In the genomic region with DNA sequence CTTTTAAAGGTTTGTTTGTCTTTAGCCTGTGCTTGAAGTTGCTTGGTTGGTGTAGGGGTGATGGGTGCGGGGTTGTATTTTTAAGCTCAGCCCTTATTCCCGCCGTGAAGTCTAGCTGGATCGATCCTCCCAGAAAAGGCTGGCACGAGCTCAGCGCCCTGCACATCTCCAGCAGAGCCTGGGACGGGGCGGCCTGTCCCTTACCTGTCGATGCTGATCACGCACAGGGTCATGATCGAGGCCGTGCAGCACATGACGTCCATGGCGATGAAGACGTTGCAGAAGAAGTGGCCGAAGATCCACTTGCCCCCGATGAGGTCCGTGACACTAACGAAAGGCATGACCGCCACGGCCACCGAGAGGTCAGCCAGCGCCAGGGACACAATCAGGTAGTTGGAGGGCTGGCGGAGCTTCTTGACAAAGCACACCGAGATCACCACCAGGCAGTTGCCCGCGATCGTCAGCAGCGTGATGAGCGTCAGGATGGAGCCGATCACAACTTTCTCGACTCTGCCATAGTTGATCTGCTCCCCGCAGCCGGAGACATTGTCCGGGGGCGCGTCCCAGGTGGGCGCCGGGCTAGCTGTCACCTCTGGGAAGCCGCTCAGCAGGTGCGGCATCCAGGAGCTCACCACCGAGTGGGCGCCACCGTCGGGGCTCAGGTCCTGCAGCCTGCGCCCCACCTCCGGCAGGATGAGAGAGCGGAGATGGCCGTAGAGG, we compare ENCODE assay signal across 9 mouse cellular contexts. TPM values are rescaled to one million over a fixed set of nuclear protein-coding genes. Genes with fewer than 3 reads are reported as not detected.
A peak's percentile ranks its signal among the peaks of the same experiment; 100 is the strongest.
DNase-seq lines count a peak whose midpoint lies in the region; ATAC-seq lines count a peak whose summit lies in the region.
"Had no signal": no experiment of that assay in that cellular context is flagged by ENCODE, and none has a peak within 500 bp of the region (broad histone marks: within the 10 kb centered on the region; RNA-seq: fewer than 3 reads in every experiment).

No protein-coding gene starts in this region.

- no peaks in the 10 kb centered on the region for H3K36me3 ChIP-seq in neural tube, embryonic 11.5 days (ENCODE audit: control insufficient read depth, insufficient read depth, low read length)
- H3K36me3 ChIP-seq in hindbrain, embryonic 10.5 days: no peaks in the 10 kb centered on the region
- no peaks in the 10 kb centered on the region for H3K36me3 ChIP-seq in midbrain, embryonic 10.5 days

- WGBS in neural tube, embryonic 11.5 days: 8% methylated on average over 49 of the region's 49 CpGs
- WGBS in hindbrain, embryonic 10.5 days: 8% methylated on average over 49 of the region's 49 CpGs
- WGBS in midbrain, embryonic 10.5 days: 10% methylated on average over 49 of the region's 49 CpGs

- H3K4me1 ChIP-seq in neural tube, embryonic 11.5 days (ENCODE audit: control insufficient read depth, insufficient read depth, low read length): no peaks in the 10 kb centered on the region
- peaks cover 9% of the 10 kb centered on the region for H3K4me1 ChIP-seq in hindbrain, embryonic 10.5 days (replicated peaks)
- H3K4me1 ChIP-seq in midbrain, embryonic 10.5 days: peaks cover 11% of the 10 kb centered on the region

- ATAC-seq in neural tube, embryonic 11.5 days (ENCODE audit: insufficient read depth, low FRiP score, low TSS enrichment): no peak; the same call in 1 of the 2 replicates

- peak; percentile 7 to 16 for DNase-seq in gastrocnemius, postnatal 4 days (ENCODE audit: low spot score in 2 of 2)
- no peak for DNase-seq in gastrocnemius, adult 8-10 months (ENCODE audit: low spot score in 2 of 2)
- DNase-seq in neural tube, embryonic 11.5 days (ENCODE audit: low spot score): peak; percentile 26
- DNase-seq in neural tube, embryonic 10.5 days (ENCODE audit: extremely low spot score, low spot score): no peak
- no peak for DNase-seq in hindbrain, embryonic 10.5 days (ENCODE audit: low spot score)
- DNase-seq in midbrain, embryonic 10.5 days (ENCODE audit: low spot score): no peak
- no peak for DNase-seq in ovary, postnatal 36 days (ENCODE audit: low spot score)
- DNase-seq in spleen, postnatal 14 days (ENCODE audit: low spot score in 2 of 2): no peak

- H3K9me3 ChIP-seq in neural tube, embryonic 11.5 days (ENCODE audit: control insufficient read depth, low read length): no peaks in the 10 kb centered on the region
- no peaks in the 10 kb centered on the region for H3K9me3 ChIP-seq in hindbrain, embryonic 10.5 days
- H3K9me3 ChIP-seq in midbrain, embryonic 10.5 days (replicated peaks): no peaks in the 10 kb centered on the region

- no peak overlapping the region for H3K27ac ChIP-seq in neural tube, embryonic 11.5 days (ENCODE audit: low read depth, low read length)
- peak overlapping the region; percentile 76; the same call in 1 of the 2 replicates for H3K27ac ChIP-seq in hindbrain, embryonic 10.5 days
- peak overlapping the region; percentile 77; the same call in 1 of the 2 replicates for H3K27ac ChIP-seq in midbrain, embryonic 10.5 days (replicated peaks)

- H3K9ac ChIP-seq in neural tube, embryonic 11.5 days (ENCODE audit: low read length): peak overlapping the region; percentile 41

- H3K4me3 ChIP-seq in neural tube, embryonic 11.5 days (ENCODE audit: low read depth, low read length): peak overlapping the region; percentile 56
- peak overlapping the region; percentile 66 for H3K4me3 ChIP-seq in hindbrain, embryonic 10.5 days
- peak overlapping the region; percentile 68 for H3K4me3 ChIP-seq in midbrain, embryonic 10.5 days

- peaks cover 15% of the 10 kb centered on the region for H3K27me3 ChIP-seq in neural tube, embryonic 11.5 days (ENCODE audit: control insufficient read depth, insufficient read depth, low read length)
- peaks cover 55% of the 10 kb centered on the region for H3K27me3 ChIP-seq in hindbrain, embryonic 10.5 days (ENCODE audit: insufficient read depth, poor library complexity, severe bottlenecking)
- H3K27me3 ChIP-seq in midbrain, embryonic 10.5 days (ENCODE audit: low read depth, poor library complexity, severe bottlenecking): peaks cover 54% of the 10 kb centered on the region

- H3K4me2 ChIP-seq in neural tube, embryonic 11.5 days (ENCODE audit: low read depth): peak overlapping the region; percentile 80

RNA-seq across cellular contexts. Expression of a gene that starts 0.6 kb away (rescaled TPM):
- total RNA-seq in gastrocnemius, postnatal 4 days (2021): 1 to 10 TPM; 1.2 to 1.3 TPM
- total RNA-seq in gastrocnemius, adult 8-10 months (2022): under 1 TPM; 0.16 to 0.38 (median 0.25) TPM
- 0.45 and 0.87 TPM in 2 replicates for polyA plus RNA-seq in neural tube, embryonic 11.5 days (2014; fragmentation: Nextera tagmentation; extraction: Ambion mirVana)
- polyA plus RNA-seq in hindbrain, embryonic 10.5 days (2016; fragmentation: Nextera tagmentation; extraction: Ambion mirVana): 0.81 and 0.86 TPM in 2 replicates
- polyA plus RNA-seq in midbrain, embryonic 10.5 days (2016; fragmentation: Nextera tagmentation; extraction: Ambion mirVana): 0.32 and 0.36 TPM in 2 replicates
- total RNA-seq: MEL had no signal

RNA-seq across cellular contexts. Expression of a gene that starts 26.9 kb away (rescaled TPM):
- 10 to 100 TPM; 16.4 to 19.4 TPM for total RNA-seq in gastrocnemius, postnatal 4 days (2021)
- total RNA-seq in gastrocnemius, adult 8-10 months (2022): 10 to 100 TPM; 12.4 to 18.0 (median 15.6) TPM
- 97.6 and 102 TPM in 2 replicates for polyA plus RNA-seq in neural tube, embryonic 11.5 days (2014; fragmentation: Nextera tagmentation; extraction: Ambion mirVana)
- 113 and 121 TPM in 2 replicates for polyA plus RNA-seq in hindbrain, embryonic 10.5 days (2016; fragmentation: Nextera tagmentation; extraction: Ambion mirVana)
- 118 and 123 TPM in 2 replicates for polyA plus RNA-seq in midbrain, embryonic 10.5 days (2016; fragmentation: Nextera tagmentation; extraction: Ambion mirVana)

Comparison
In these comparisons a context has a peak if more than half of its experiments do, and no peak if none do; other contexts are left out.
1. DNase-seq: peak in gastrocnemius, postnatal 4 days (2 of 2) and neural tube, embryonic 11.5 days (single experiment); none in gastrocnemius, adult 8-10 months (0 of 2), neural tube, embryonic 10.5 days (single experiment), hindbrain, embryonic 10.5 days (single experiment), midbrain, embryonic 10.5 days (single experiment), ovary, postnatal 36 days (single experiment) and spleen, postnatal 14 days (0 of 2).
2. Peak in every context shown above with its lines, with median percentiles within 50 percentile points of each other: H3K4me3 ChIP-seq.